Mouse (Mus musculus) stomach, embryonic 16.5 days (tissue): ENCODE results near the gene Nfix. TPM values are rescaled to one million over a fixed set of nuclear protein-coding genes. Genes with fewer than 3 reads are reported as not detected.

ENCODE experiments used
- ATAC-seq: fragments of 200-750 bp; cut with Nextera tagmentation; 2 replicates; pipeline ENCODE4 v1.8.0; 2017; ENCODE audit warnings: moderate number of reproducible peaks, moderate TSS enrichment; ENCODE audit not compliant: insufficient read depth, low FRiP score
- H3K27ac ChIP-seq: fragments of 300-500 bp; sonication (generic); 2 replicates; pipeline ENCODE4 v1.5.1; 2014; ENCODE audit warnings: low read length
- H3K27me3 ChIP-seq: fragments of 300-500 bp; sonication (generic); 2 replicates; pipeline ENCODE4 v1.6.1; 2014; ENCODE audit warnings: low read length, control low read depth, mixed read lengths; ENCODE audit not compliant: control insufficient read depth, insufficient read depth
- H3K36me3 ChIP-seq: fragments of 300-500 bp; sonication (generic); 2 replicates; pipeline ENCODE4 v1.6.1; 2014; ENCODE audit warnings: low read length; ENCODE audit not compliant: control insufficient read depth, insufficient read depth
- H3K4me1 ChIP-seq: fragments of 300-500 bp; sonication (generic); 2 replicates; pipeline ENCODE4 v1.6.1; 2014; ENCODE audit warnings: low read length, control low read depth, mixed read lengths; ENCODE audit not compliant: control insufficient read depth, insufficient read depth
- H3K4me2 ChIP-seq: fragments of 300-500 bp; sonication (generic); 2 replicates; pipeline ENCODE4 v1.6.1; 2014; ENCODE audit warnings: low read depth, low read length, mixed read lengths
- H3K4me3 ChIP-seq: fragments of 300-500 bp; sonication (generic); replicated peaks from 2 replicates; pipeline ENCODE4 v1.5.1; 2014; ENCODE audit warnings: mild to moderate bottlenecking, low read length
- H3K9ac ChIP-seq: fragments of 300-500 bp; sonication (generic); 2 replicates; pipeline ENCODE4 v1.6.1; 2014; ENCODE audit warnings: low read length
- H3K9me3 ChIP-seq: fragments of 300-500 bp; sonication (generic); replicated peaks from 2 replicates; pipeline ENCODE4 v1.6.1; 2016; ENCODE audit warnings: low read length, control low read depth; ENCODE audit not compliant: control insufficient read depth
- WGBS: fragments of 180-500 bp; shearing (Covaris S2); extraction: QIAGEN DNeasy Blood & Tissue Kit; methylation state at CpG from one replicate; pipeline ENCODE4 v1.1.7; 2014; 5-methylcytosine and 5-hydroxymethylcytosine counted together
- polyA plus RNA-seq: library from polyadenylated mRNA; unstranded; fragments of >200 nt; fragmentation: Nextera tagmentation; extraction: Ambion mirVana; gene quantifications from 2 replicates; pipeline ENCODE4 v1.2.1, GENCODE M21; 2015

Nfix gene
- polyA plus RNA-seq, 1 experiment from 2014 or later = 37.8 TPM

GRCm38 (mm10) chr8:84734680-84735079 is 65.5 kb downstream of the Nfix start:
- Histone ChIP-seq H3K27me3 (no peaks in the 10 kb centered on the region), H3K27ac (no peak overlapping the region), H3K9me3 (no peaks in the 10 kb centered on the region), H3K4me1 (peaks cover 58% of the 10 kb centered on the region), H3K4me3 (no peak overlapping the region), H3K4me2 (no peak overlapping the region), H3K9ac (no peak overlapping the region), H3K36me3 (no peaks in the 10 kb centered on the region)
- 74% methylated on average over 2 of the region's 2 CpGs for WGBS
- no peak for ATAC-seq

GRCm38 (mm10) chr8:84733959-84734358 is 66.2 kb downstream of the Nfix start:
- 85% methylated on average over 6 of the region's 6 CpGs for WGBS
- ATAC-seq = no peak
- Histone ChIP-seq H3K4me1 (peaks cover 53% of the 10 kb centered on the region), H3K27me3 (no peaks in the 10 kb centered on the region), H3K9me3 (no peaks in the 10 kb centered on the region), H3K4me2 (no peak overlapping the region), H3K9ac (no peak overlapping the region; the same call in 1 of the 2 replicates), H3K4me3 (no peak overlapping the region), H3K27ac (no peak overlapping the region), H3K36me3 (no peaks in the 10 kb centered on the region)

GRCm38 (mm10) chr8:84732996-84733395 is 67.1 kb downstream of the Nfix start:
- H3K4me1 ChIP-seq = peaks cover 51% of the 10 kb centered on the region
- no peaks in the 10 kb centered on the region for H3K9me3 ChIP-seq
- H3K27ac ChIP-seq = peak overlapping the region; percentile 43; the same call in 1 of the 2 replicates
- H3K4me3 ChIP-seq = no peak overlapping the region
- H3K36me3 ChIP-seq = no peaks in the 10 kb centered on the region; the same call in 1 of the 2 replicates
- WGBS = 35% methylated on average over 6 of the region's 6 CpGs
- no peak overlapping the region for H3K4me2 ChIP-seq
- no peaks in the 10 kb centered on the region for H3K27me3 ChIP-seq
- peak overlapping the region; percentile 42 for H3K9ac ChIP-seq
- ATAC-seq = no peak

GRCm38 (mm10) chr8:84732545-84732944 is 67.6 kb downstream of the Nfix start:
- no peak overlapping the region for H3K4me2 ChIP-seq
- H3K4me1 ChIP-seq = peaks cover 47% of the 10 kb centered on the region
- H3K9ac ChIP-seq = peak overlapping the region; percentile 42
- H3K4me3 ChIP-seq = no peak overlapping the region
- H3K27me3 ChIP-seq = no peaks in the 10 kb centered on the region
- H3K36me3 ChIP-seq = no peaks in the 10 kb centered on the region; the same call in 1 of the 2 replicates
- H3K9me3 ChIP-seq = no peaks in the 10 kb centered on the region
- peak overlapping the region; percentile 43; the same call in 1 of the 2 replicates for H3K27ac ChIP-seq
- WGBS = 47% methylated on average over 5 of the region's 5 CpGs
- ATAC-seq = no peak

GRCm38 (mm10) chr8:84731371-84732177 is 68.6 kb downstream of the Nfix start:
- H3K9ac ChIP-seq = peak overlapping the region; percentile 48
- H3K9me3 ChIP-seq = no peaks in the 10 kb centered on the region
- no peak overlapping the region for H3K4me3 ChIP-seq
- peak overlapping the region; percentile 72 for H3K27ac ChIP-seq
- ATAC-seq = no peak
- no peaks in the 10 kb centered on the region; the same call in 1 of the 2 replicates for H3K36me3 ChIP-seq
- peak overlapping the region; percentile 13; the same call in 1 of the 2 replicates for H3K4me2 ChIP-seq
- WGBS = 47% methylated on average over 11 of the region's 11 CpGs
- peaks cover 47% of the 10 kb centered on the region for H3K4me1 ChIP-seq
- H3K27me3 ChIP-seq = no peaks in the 10 kb centered on the region

- H3K36me3 ChIP-seq = no peaks in the 10 kb centered on the region; the same call in 1 of the 2 replicates
- H3K27ac ChIP-seq = peak overlapping the region; percentile 72
- peak overlapping the region; percentile 13; the same call in 1 of the 2 replicates for H3K4me2 ChIP-seq
Observed at GRCm38 (mm10) chr8:84730541-84731370, 69.4 kb downstream of the Nfix start.

GRCm38 (mm10) chr8:84729921-84730362 is 70.2 kb downstream of the Nfix start:
- Histone ChIP-seq H3K9me3 (no peaks in the 10 kb centered on the region), H3K4me3 (no peak overlapping the region), H3K9ac (no peak overlapping the region), H3K27me3 (no peaks in the 10 kb centered on the region), H3K36me3 (no peaks in the 10 kb centered on the region; the same call in 1 of the 2 replicates), H3K4me2 (no peak overlapping the region), H3K4me1 (peaks cover 60% of the 10 kb centered on the region), H3K27ac (peak overlapping the region; percentile 72)
- 82% methylated on average over 16 of the region's 16 CpGs for WGBS
- ATAC-seq = no peak

More at GRCm38 (mm10) chr8:84730541-84731370, 69.4 kb downstream of the Nfix start:
- H3K27me3 ChIP-seq = no peaks in the 10 kb centered on the region
- no peak overlapping the region for H3K4me3 ChIP-seq
- peak overlapping the region; percentile 48 for H3K9ac ChIP-seq
- H3K9me3 ChIP-seq = no peaks in the 10 kb centered on the region
- 38% methylated on average over 9 of the region's 9 CpGs for WGBS
- peak; percentile 59 for ATAC-seq
- peaks cover 52% of the 10 kb centered on the region for H3K4me1 ChIP-seq

- Histone ChIP-seq H3K9me3 (no peaks in the 10 kb centered on the region), H3K9ac (0 out of 2 replicates have a peak overlapping the region, but pooled peaks have one; percentile 7), H3K4me3 (no peak overlapping the region), H3K4me1 (peaks cover 72% of the 10 kb centered on the region), H3K4me2 (no peak overlapping the region), H3K27ac (no peak overlapping the region), H3K27me3 (no peaks in the 10 kb centered on the region), H3K36me3 (no peaks in the 10 kb centered on the region; the same call in 1 of the 2 replicates)
- WGBS = 69% methylated on average over 3 of the region's 3 CpGs
- no peak for ATAC-seq
Observed at GRCm38 (mm10) chr8:84728474-84728873, 71.7 kb downstream of the Nfix start.
